In the genomic region with DNA sequence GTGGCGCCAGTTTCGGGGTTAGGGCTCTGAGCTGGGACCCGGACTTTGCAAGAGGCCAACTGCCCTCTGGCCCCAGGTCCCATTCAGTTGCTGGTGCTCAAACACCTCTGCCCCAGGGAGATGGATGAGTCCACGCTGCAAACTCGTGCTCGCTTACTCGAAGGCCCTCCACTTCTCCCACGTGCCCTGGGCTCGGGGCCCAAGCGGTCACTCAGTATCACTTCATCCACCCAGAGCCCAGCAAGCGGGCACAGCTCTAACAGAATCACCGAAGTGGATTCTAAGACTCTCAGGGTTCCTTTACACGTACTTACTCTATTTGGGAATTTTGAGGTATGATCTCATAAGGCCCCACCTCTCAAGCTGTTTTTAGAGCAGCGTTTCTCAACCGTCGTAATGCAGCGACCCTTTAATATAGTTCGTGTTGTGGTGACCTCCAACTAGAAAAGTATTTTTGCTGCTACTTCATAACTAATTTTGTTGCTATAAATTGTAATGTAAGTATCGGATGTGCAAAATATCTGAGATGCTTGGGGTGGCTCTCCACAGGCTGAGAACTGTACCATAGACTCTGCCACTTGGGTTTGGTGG, we compare ENCODE assay signal across 7 mouse cellular contexts. TPM values are rescaled to one million over a fixed set of nuclear protein-coding genes. Genes with fewer than 3 reads are reported as not detected.
DNase-seq lines count a peak whose midpoint lies in the region; ATAC-seq and TF ChIP-seq lines count a peak whose summit lies in the region.

No protein-coding gene starts in this region.

- H3K9me3 ChIP-seq in neural tube, embryonic 11.5 days (ENCODE audit: control insufficient read depth, low read length) = no peaks in the 10 kb centered on the region
- peaks cover 6% of the 10 kb centered on the region; the same call in 1 of the 2 replicates for H3K9me3 ChIP-seq in embryonic facial prominence, embryonic 13.5 days
- H3K9me3 ChIP-seq in hindbrain, embryonic 14.5 days (ENCODE audit: control insufficient read depth, low read length) = no peaks in the 10 kb centered on the region
- peaks cover 2% of the 10 kb centered on the region; the same call in 1 of the 2 replicates for H3K9me3 ChIP-seq in liver, postnatal 0 days (ENCODE audit: low read length)

- WGBS in neural tube, embryonic 11.5 days = 34% methylated on average over 19 of the region's 19 CpGs
- WGBS in embryonic facial prominence, embryonic 13.5 days = 22% methylated on average over 19 of the region's 19 CpGs
- WGBS in hindbrain, embryonic 14.5 days = 34% methylated on average over 19 of the region's 19 CpGs
- 7% methylated on average over 19 of the region's 19 CpGs for WGBS in liver, postnatal 0 days (ENCODE audit: insufficient replicate concordance)
- WGBS in olfactory bulb, adult 2 months = 38% methylated on average over 19 of the region's 19 CpGs

- no peak for TF ChIP-seq EP300 in liver, postnatal 0 days (IDR thresholded peaks at IDR 0.05; ENCODE audit: low read depth)

- no peaks in the 10 kb centered on the region for H3K27me3 ChIP-seq in neural tube, embryonic 11.5 days (ENCODE audit: control insufficient read depth, insufficient read depth, low read length)
- H3K27me3 ChIP-seq in embryonic facial prominence, embryonic 13.5 days = no peaks in the 10 kb centered on the region
- H3K27me3 ChIP-seq in hindbrain, embryonic 14.5 days (ENCODE audit: control insufficient read depth, insufficient read depth, low read length) = 0 out of 2 replicates have a peak, but pooled peaks cover 6% of the 10 kb centered on the region
- no peaks in the 10 kb centered on the region for H3K27me3 ChIP-seq in liver, postnatal 0 days (ENCODE audit: insufficient read depth, low read length)

- peak overlapping the region; percentile 75 for H3K9ac ChIP-seq in neural tube, embryonic 11.5 days (ENCODE audit: low read length)
- H3K9ac ChIP-seq in embryonic facial prominence, embryonic 13.5 days = peak overlapping the region; percentile 91
- peak overlapping the region; percentile 67; the same call in 1 of the 2 replicates for H3K9ac ChIP-seq in hindbrain, embryonic 14.5 days
- peak overlapping the region; percentile 93 for H3K9ac ChIP-seq in liver, postnatal 0 days (replicated peaks)

- peak overlapping the region; percentile 73; the same call in 1 of the 2 replicates for H3K27ac ChIP-seq in neural tube, embryonic 11.5 days (ENCODE audit: low read depth, low read length)
- H3K27ac ChIP-seq in embryonic facial prominence, embryonic 13.5 days = peak overlapping the region; percentile 98
- H3K27ac ChIP-seq in hindbrain, embryonic 14.5 days = no peak overlapping the region
- peak overlapping the region; percentile 99 for H3K27ac ChIP-seq in liver, postnatal 0 days (ENCODE audit: low read depth)
- H3K27ac ChIP-seq in olfactory bulb, adult 2 months (ENCODE audit: insufficient read depth, low read depth, low read length) = no peak overlapping the region

- H3K36me3 ChIP-seq in neural tube, embryonic 11.5 days (ENCODE audit: control insufficient read depth, insufficient read depth, low read length) = no peaks in the 10 kb centered on the region
- H3K36me3 ChIP-seq in embryonic facial prominence, embryonic 13.5 days = 0 out of 2 replicates have a peak, but pooled peaks cover 2% of the 10 kb centered on the region
- no peaks in the 10 kb centered on the region for H3K36me3 ChIP-seq in hindbrain, embryonic 14.5 days (replicated peaks; ENCODE audit: control insufficient read depth, insufficient read depth)
- H3K36me3 ChIP-seq in liver, postnatal 0 days (replicated peaks; ENCODE audit: insufficient read depth, low read length) = peaks cover 7% of the 10 kb centered on the region; the same call in 1 of the 2 replicates

- peak overlapping the region; percentile 63 for H3K4me3 ChIP-seq in neural tube, embryonic 11.5 days (ENCODE audit: low read depth, low read length)
- peak overlapping the region; percentile 83 for H3K4me3 ChIP-seq in embryonic facial prominence, embryonic 13.5 days
- H3K4me3 ChIP-seq in hindbrain, embryonic 14.5 days (replicated peaks; ENCODE audit: low read length) = peak overlapping the region; percentile 53
- H3K4me3 ChIP-seq in liver, postnatal 0 days (ENCODE audit: low read depth, low read length) = peak overlapping the region; percentile 72
- H3K4me3 ChIP-seq in olfactory bulb, adult 2 months (ENCODE audit: insufficient read depth, low read depth, low read length) = peak overlapping the region; percentile 49

- peak overlapping the region; percentile 75 for H3K4me2 ChIP-seq in neural tube, embryonic 11.5 days (ENCODE audit: low read depth)
- H3K4me2 ChIP-seq in embryonic facial prominence, embryonic 13.5 days = peak overlapping the region; percentile 77
- H3K4me2 ChIP-seq in hindbrain, embryonic 14.5 days (replicated peaks) = peak overlapping the region; percentile 81
- peak overlapping the region; percentile 88 for H3K4me2 ChIP-seq in liver, postnatal 0 days (ENCODE audit: low read depth, low read length)

- no peak for TF ChIP-seq POLR2A in olfactory bulb, adult 2 months (IDR thresholded peaks at IDR 0.05; ENCODE audit: insufficient read depth, low read depth, low read length)

- TF ChIP-seq CTCF in liver, postnatal 0 days (IDR thresholded peaks at IDR 0.05; ENCODE audit: low read depth) = no peak
- TF ChIP-seq CTCF in olfactory bulb, adult 2 months (IDR thresholded peaks at IDR 0.05; ENCODE audit: insufficient read depth, low read depth, low read length) = no peak

- peaks cover 14% of the 10 kb centered on the region; the same call in 1 of the 2 replicates for H3K4me1 ChIP-seq in neural tube, embryonic 11.5 days (ENCODE audit: control insufficient read depth, insufficient read depth, low read length)
- peaks cover 30% of the 10 kb centered on the region for H3K4me1 ChIP-seq in embryonic facial prominence, embryonic 13.5 days
- peaks cover 18% of the 10 kb centered on the region for H3K4me1 ChIP-seq in hindbrain, embryonic 14.5 days (replicated peaks; ENCODE audit: control insufficient read depth, insufficient read depth, low read length)
- peaks cover 43% of the 10 kb centered on the region for H3K4me1 ChIP-seq in liver, postnatal 0 days (ENCODE audit: insufficient read depth)
- peaks cover 9% of the 10 kb centered on the region; the same call in 1 of the 2 replicates for H3K4me1 ChIP-seq in olfactory bulb, adult 2 months (ENCODE audit: control insufficient read depth, insufficient read depth, low read length)

- DNase-seq in neural tube, embryonic 11.5 days (ENCODE audit: low spot score) = no peak
- DNase-seq in neural tube, embryonic 10.5 days (ENCODE audit: extremely low spot score, low spot score) = no peak
- DNase-seq in hindbrain, embryonic 14.5 days (ENCODE audit: low spot score) = no peak
- no peak for DNase-seq in liver, postnatal 0 days
- DNase-seq in yolk sac, embryonic 10.5 days (ENCODE audit: low spot score) = no peak

- ATAC-seq in neural tube, embryonic 11.5 days (ENCODE audit: insufficient read depth, low FRiP score, low TSS enrichment) = no peak; the same call in 1 of the 2 replicates
- ATAC-seq in embryonic facial prominence, embryonic 13.5 days (ENCODE audit: insufficient number of reproducible peaks, insufficient read depth, low FRiP score, low TSS enrichment, low read depth) = no peak; the same call in 1 of the 2 replicates
- ATAC-seq in hindbrain, embryonic 14.5 days (ENCODE audit: low FRiP score) = no peak
- no peak for ATAC-seq in liver, postnatal 0 days

RNA-seq across cellular contexts. Expression of a gene that starts 0.8 kb away (rescaled TPM):
- polyA plus RNA-seq in neural tube, embryonic 11.5 days (2014; fragmentation: Nextera tagmentation; extraction: Ambion mirVana) = 26.5 and 31.4 TPM in 2 replicates
- 39.4 and 41.5 TPM in 2 replicates for polyA plus RNA-seq in embryonic facial prominence, embryonic 13.5 days (2015; fragmentation: Nextera tagmentation; extraction: Ambion mirVana)
- 11.2 and 14.5 TPM in 2 replicates for polyA plus RNA-seq in hindbrain, embryonic 14.5 days (2014; fragmentation: Nextera tagmentation; extraction: Ambion mirVana)
- 58.7 and 59.4 TPM in 2 replicates for polyA plus RNA-seq in liver, postnatal 0 days (2015; fragmentation: Nextera tagmentation; extraction: Ambion mirVana)
- polyA plus RNA-seq in olfactory bulb, adult 2 months (2012; ENCODE audit: insufficient read depth, insufficient read length, low replicate concordance, missing spikeins) = not detected in 2 replicates

RNA-seq across cellular contexts. Expression of a gene that starts 46.2 kb away (rescaled TPM):
- 292 and 301 TPM in 2 replicates for polyA plus RNA-seq in neural tube, embryonic 11.5 days (2014; fragmentation: Nextera tagmentation; extraction: Ambion mirVana)
- polyA plus RNA-seq in embryonic facial prominence, embryonic 13.5 days (2015; fragmentation: Nextera tagmentation; extraction: Ambion mirVana) = 269 and 343 TPM in 2 replicates
- 135 and 140 TPM in 2 replicates for polyA plus RNA-seq in hindbrain, embryonic 14.5 days (2014; fragmentation: Nextera tagmentation; extraction: Ambion mirVana)
- 86.9 and 90.7 TPM in 2 replicates for polyA plus RNA-seq in liver, postnatal 0 days (2015; fragmentation: Nextera tagmentation; extraction: Ambion mirVana)
- 328 and 410 TPM in 2 replicates for polyA plus RNA-seq in olfactory bulb, adult 2 months (2012; ENCODE audit: insufficient read depth, insufficient read length, low replicate concordance, missing spikeins)

Comparison
In these comparisons a context has a peak if more than half of its experiments do, and no peak if none do; other contexts are left out.
1. H3K27ac ChIP-seq: peak in neural tube, embryonic 11.5 days (single experiment), embryonic facial prominence, embryonic 13.5 days (single experiment) and liver, postnatal 0 days (single experiment); none in hindbrain, embryonic 14.5 days (single experiment) and olfactory bulb, adult 2 months (single experiment).
2. RNA of a gene that starts 0.8 kb away (polyA plus RNA-seq): 58.7 to 59.4 TPM in liver, postnatal 0 days, 39.4 to 41.5 TPM in embryonic facial prominence, embryonic 13.5 days, 26.5 to 31.4 TPM in neural tube, embryonic 11.5 days and 11.2 to 14.5 TPM in hindbrain, embryonic 14.5 days; not detected in olfactory bulb, adult 2 months; every median in the first group is over 10 times any median in the second.
3. Peak in every context shown above with its lines, with median percentiles within 50 percentile points of each other: H3K4me2 ChIP-seq, H3K4me3 ChIP-seq and H3K9ac ChIP-seq.